Mouse (Mus musculus): ENCODE results near the gene Ltbp3. TPM values are rescaled to one million over a fixed set of nuclear protein-coding genes. Genes with fewer than 3 reads are reported as not detected.

Ltbp3 gene
- 8.2 and 12.6 TPM in 2 replicates for polyA plus RNA-seq (2015; fragmentation: Nextera tagmentation; extraction: Ambion mirVana)

DNA sequence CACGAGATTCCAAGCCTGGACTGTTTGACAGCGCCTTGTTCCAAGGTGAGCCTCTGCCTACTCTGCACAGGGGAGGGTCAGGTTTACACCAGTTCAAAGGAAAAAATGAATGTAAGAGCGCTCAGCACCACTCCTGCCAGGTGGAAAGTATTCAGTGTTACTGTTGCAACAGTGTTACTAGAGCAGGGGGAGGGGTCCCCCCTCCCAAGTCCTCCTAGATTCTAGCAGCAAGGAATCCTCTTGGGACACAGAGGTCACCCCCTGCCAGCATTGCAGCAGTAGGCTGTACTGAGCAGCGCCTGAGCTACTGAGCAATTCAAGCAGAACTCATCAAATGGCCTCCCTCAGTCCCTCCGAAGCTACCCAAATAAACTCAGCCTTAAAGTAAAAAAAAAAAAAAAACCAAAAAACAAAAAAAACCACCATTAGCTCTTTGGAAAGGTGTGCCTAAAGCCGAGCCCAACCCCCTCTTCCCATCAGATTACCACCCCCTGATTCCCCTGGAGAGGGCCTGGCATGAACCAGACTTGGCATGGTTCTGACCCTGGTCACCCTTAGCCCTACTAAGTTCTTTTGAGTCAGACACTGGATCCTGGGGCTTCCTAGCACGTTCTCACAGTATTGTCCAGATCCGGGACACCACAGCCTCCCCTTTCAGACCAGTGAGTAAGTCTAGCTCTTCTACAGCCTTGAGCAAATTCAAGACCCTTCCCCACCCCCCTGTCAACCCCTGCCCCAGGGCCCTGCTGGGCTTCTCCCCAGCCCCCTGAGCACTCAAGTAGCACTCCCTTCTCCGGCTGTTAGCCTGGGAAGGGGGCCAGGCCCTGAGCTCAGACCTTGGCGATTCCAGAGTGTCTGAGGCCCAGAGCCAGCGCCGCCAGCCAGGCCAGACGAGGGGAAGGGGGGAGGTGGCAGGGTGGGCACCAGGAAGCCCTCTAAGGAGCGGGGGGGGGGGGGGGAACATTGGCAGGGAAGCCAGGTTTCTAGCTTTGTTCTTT, at the start of gene Ltbp3:
Gene Ltbp3, plus strand, starts transcription at position 585 of the 998 bp plus-strand sequence.
- WGBS = 12% methylated on average over 14 of the region's 14 CpGs
- ATAC-seq (replicated peaks) = peak; percentile 40
- H3K9ac ChIP-seq = peak within 1 kb of the TSS; percentile 53
- H3K4me2 ChIP-seq = peak within 1 kb of the TSS; percentile 89
- peak within 1 kb of the TSS; percentile 44 for H3K4me3 ChIP-seq
- H3K9me3 ChIP-seq = no peaks in the 10 kb centered on the region
- H3K4me1 ChIP-seq = peaks cover 24% of the 10 kb centered on the region
- H3K36me3 ChIP-seq (replicated peaks) = no peaks in the 10 kb centered on the region
- H3K27me3 ChIP-seq (replicated peaks) = peaks cover 29% of the 10 kb centered on the region
- peak within 1 kb of the TSS; percentile 74 for H3K27ac ChIP-seq

DNA sequence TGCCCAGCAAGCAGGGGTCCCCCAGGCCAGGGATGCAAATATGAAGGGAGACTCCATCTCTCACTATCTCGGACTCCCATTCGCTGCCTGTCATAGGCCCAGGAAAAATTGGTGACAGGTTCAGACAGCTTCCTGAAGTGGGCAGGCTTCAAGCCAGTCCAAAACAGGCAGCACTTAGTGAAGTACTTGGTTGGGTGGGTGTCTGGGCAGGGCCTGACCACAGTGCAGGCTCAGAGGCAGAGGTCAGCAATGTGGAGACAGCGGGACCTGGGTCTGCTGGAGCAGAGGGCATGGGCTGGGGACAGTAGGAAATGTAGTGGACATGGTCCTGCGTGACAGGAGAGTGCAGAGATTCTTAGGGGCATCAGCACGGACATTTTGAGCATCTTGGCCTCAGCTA, 49.1 kb upstream of the Ltbp3 start:
- Histone ChIP-seq H3K27me3 (replicated peaks) (0 out of 2 replicates have a peak, but pooled peaks cover 3% of the 10 kb centered on the region), H3K4me2 (peak overlapping the region; percentile 99), H3K36me3 (replicated peaks) (no peaks in the 10 kb centered on the region; the same call in 1 of the 2 replicates), H3K9ac (no peak overlapping the region; the same call in 1 of the 2 replicates), H3K4me1 (peaks cover 60% of the 10 kb centered on the region), H3K9me3 (no peaks in the 10 kb centered on the region), H3K4me3 (no peak overlapping the region; the same call in 1 of the 2 replicates), H3K27ac (no peak overlapping the region)
- WGBS = 86% methylated on average over 5 of the region's 5 CpGs
- no peak for ATAC-seq (replicated peaks)

DNA sequence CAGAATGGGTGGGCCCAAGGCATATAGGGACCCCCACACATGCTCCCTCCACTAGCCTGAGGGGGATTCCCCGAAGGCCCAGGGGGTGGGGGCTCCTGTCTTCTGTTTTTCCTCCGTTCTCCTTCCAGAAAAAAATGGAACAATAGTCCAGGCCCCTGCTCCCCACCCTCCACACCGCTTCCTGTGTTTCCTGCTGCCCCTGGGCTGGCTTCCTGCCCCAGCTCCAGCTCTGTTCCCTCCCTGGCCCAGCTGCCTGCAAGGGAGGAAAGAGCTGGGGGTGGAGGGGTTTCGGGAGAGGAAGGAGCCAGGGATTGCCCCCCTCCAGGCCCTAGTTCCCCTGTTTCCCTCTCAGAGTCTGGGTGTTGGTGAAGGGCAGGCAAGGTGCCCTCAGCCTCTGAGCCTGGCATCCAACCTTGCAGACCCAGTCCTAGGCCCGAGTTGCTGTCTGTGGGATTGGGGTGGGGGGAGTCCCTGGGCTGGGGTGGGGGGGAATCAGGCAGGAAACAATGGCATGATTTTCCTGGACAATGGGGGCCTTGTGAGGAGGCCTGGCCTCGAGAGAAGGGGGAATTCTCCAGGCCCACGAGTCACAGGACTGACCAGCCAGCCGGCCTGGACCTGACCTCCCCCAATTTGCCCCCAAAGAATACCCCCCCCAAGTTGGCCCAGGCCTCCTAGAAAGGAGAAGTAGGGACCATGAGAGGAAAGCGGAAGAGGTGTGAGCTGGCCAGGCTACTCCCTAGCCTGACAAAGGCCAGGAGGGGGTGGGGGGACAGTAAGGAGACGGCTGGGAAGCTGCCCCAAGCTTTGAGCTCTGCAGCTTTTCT, 48.4 kb upstream of the Ltbp3 start:
- peaks cover 57% of the 10 kb centered on the region for H3K4me1 ChIP-seq
- ATAC-seq (replicated peaks) = no peak
- H3K9me3 ChIP-seq = no peaks in the 10 kb centered on the region
- H3K36me3 ChIP-seq (replicated peaks) = no peaks in the 10 kb centered on the region; the same call in 1 of the 2 replicates
- 0 out of 2 replicates have a peak, but pooled peaks cover 3% of the 10 kb centered on the region for H3K27me3 ChIP-seq (replicated peaks)
- H3K4me3 ChIP-seq = no peak overlapping the region
- no peak overlapping the region for H3K27ac ChIP-seq
- H3K4me2 ChIP-seq = peak overlapping the region; percentile 99
- WGBS = 60% methylated on average over 10 of the region's 10 CpGs
- H3K9ac ChIP-seq = peak overlapping the region; percentile 19; the same call in 1 of the 2 replicates

DNA sequence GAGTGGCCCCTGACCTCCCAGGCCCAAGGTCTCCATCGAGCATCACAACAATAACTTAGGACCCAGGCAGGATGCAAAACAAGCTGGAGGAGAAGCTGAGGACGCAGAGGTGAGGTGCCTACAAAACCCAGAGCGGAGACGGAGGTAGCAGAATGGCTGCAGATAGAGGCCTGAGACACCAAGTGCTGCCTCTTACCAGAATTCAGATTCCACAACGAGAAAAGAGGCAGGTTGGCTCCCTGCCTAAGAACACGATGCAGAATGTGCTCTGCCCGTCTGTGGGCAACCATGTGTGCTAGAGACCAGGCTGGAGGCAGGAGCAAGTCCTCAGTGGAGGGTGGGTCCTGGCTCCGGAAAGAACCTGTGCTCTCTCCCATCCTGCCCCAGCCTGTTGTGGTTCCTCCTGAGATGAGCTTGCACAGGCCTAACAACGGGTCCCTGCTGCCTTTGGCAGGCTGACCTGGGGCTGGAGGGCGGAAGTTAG, 47.7 kb upstream of the Ltbp3 start:
- Histone ChIP-seq H3K9ac (no peak overlapping the region; the same call in 1 of the 2 replicates), H3K4me2 (peak overlapping the region; percentile 99), H3K4me1 (peaks cover 50% of the 10 kb centered on the region), H3K9me3 (no peaks in the 10 kb centered on the region), H3K27ac (no peak overlapping the region), H3K4me3 (no peak overlapping the region), H3K36me3 (replicated peaks) (peaks cover 6% of the 10 kb centered on the region; the same call in 1 of the 2 replicates), H3K27me3 (replicated peaks) (0 out of 2 replicates have a peak, but pooled peaks cover 3% of the 10 kb centered on the region)
- WGBS = 83% methylated on average over 10 of the region's 10 CpGs
- ATAC-seq (replicated peaks) = no peak

DNA sequence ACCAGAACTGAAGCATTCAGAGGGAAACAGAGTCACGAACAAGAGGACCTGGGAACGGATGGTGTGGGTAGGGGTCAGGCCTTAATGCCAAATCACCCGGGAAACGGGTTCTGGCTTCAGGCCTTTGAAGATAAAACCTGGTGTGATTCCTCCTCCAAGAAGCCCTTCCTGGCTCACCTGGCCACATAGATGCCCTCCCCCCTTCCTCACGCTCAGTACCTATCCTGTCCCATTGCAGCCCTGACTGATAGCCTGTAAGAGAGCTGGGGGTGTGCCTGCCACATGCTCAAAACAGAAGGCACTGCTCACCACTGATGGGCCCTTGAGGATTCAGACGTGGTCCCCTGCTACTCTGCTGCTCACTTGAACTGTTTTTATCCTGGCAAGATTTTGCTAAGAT, 46.9 kb upstream of the Ltbp3 start:
- WGBS = 83% methylated on average over 6 of the region's 6 CpGs
- peaks cover 12% of the 10 kb centered on the region; the same call in 1 of the 2 replicates for H3K36me3 ChIP-seq (replicated peaks)
- no peak overlapping the region for H3K4me3 ChIP-seq
- peaks cover 49% of the 10 kb centered on the region for H3K4me1 ChIP-seq
- H3K27me3 ChIP-seq (replicated peaks) = 0 out of 2 replicates have a peak, but pooled peaks cover 3% of the 10 kb centered on the region
- H3K9me3 ChIP-seq = no peaks in the 10 kb centered on the region
- H3K9ac ChIP-seq = no peak overlapping the region
- no peak for ATAC-seq (replicated peaks)
- H3K4me2 ChIP-seq = no peak overlapping the region
- no peak overlapping the region for H3K27ac ChIP-seq

DNA sequence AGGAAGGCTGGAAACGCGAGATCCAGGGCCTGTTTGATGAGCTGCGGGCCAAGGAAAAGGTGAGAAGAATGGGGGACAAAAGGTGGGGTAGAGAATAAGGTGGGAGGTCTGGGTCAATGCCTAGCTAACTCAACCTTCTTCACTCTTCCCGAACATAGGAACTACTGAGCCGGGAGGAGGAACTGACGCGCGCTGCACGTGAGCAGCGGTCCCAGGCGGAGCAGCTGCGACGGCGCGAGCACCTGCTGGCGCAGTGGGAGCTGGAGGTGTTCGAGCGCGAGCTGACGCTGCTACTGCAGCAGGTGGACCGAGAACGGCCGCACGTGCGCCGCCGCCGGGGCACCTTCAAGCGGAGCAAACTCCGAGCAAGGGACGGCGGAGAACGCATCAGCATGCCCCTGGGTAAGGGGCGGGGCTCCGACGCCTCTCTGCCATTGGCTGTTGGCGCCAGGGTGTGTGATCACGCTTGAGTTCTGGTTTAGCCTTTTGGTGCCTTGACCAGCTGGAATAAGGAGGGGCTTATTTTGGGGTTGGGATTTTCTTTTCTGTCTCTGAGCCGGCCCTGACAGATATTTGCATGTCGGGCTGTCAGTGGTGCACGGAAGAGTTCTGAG, 44.7 kb upstream of the Ltbp3 start:
- Histone ChIP-seq H3K9ac (no peak overlapping the region), H3K4me2 (peak overlapping the region; percentile 47), H3K4me1 (peaks cover 30% of the 10 kb centered on the region), H3K27me3 (replicated peaks) (0 out of 2 replicates have a peak, but pooled peaks cover 3% of the 10 kb centered on the region), H3K36me3 (replicated peaks) (peaks cover 26% of the 10 kb centered on the region; the same call in 1 of the 2 replicates), H3K4me3 (peak overlapping the region; percentile 33), H3K9me3 (no peaks in the 10 kb centered on the region), H3K27ac (no peak overlapping the region)
- ATAC-seq (replicated peaks) = no peak
- 7% methylated on average over 41 of the region's 41 CpGs for WGBS

DNA sequence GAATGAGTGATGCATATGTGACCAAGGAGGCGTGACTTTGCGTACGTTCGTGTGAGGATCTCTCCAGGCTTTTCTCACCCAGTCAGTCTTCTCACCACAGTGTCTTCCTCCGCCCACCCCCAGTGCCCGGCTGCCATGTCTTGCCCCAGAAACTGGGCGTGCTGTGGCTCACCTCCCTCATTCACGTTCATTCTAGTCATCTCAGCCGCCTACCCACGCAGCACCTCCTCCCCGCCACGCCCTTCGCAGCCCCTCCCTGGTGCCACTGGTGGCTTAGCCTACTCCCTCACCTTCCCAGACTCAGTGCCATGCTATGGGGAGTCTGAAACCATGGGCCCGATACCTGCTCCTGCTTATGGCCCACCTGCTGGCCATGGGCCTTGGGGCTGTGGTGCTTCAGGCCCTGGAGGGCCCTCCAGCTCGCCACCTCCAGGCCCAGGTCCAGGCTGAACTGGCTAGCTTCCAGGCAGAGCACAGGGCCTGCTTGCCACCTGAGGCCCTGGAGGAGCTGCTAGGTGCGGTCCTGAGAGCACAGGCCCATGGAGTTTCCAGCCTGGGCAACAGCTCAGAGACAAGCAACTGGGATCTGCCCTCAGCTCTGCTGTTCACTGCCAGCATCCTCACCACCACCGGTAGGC, 36.4 kb upstream of the Ltbp3 start, which contains the start of gene Kcnk7:
Gene Kcnk7, plus strand, starts transcription at position 205 of the 638 bp plus-strand sequence.
- peaks cover 22% of the 10 kb centered on the region for H3K36me3 ChIP-seq (replicated peaks)
- H3K27me3 ChIP-seq (replicated peaks) = no peaks in the 10 kb centered on the region
- no peak within 1 kb of the TSS for H3K27ac ChIP-seq
- no peak within 1 kb of the TSS for H3K4me2 ChIP-seq
- H3K4me1 ChIP-seq = no peaks in the 10 kb centered on the region
- WGBS = 83% methylated on average over 17 of the region's 17 CpGs
- H3K9me3 ChIP-seq = no peaks in the 10 kb centered on the region
- no peak for ATAC-seq (replicated peaks)
- H3K9ac ChIP-seq = no peak within 1 kb of the TSS
- H3K4me3 ChIP-seq = no peak within 1 kb of the TSS

DNA sequence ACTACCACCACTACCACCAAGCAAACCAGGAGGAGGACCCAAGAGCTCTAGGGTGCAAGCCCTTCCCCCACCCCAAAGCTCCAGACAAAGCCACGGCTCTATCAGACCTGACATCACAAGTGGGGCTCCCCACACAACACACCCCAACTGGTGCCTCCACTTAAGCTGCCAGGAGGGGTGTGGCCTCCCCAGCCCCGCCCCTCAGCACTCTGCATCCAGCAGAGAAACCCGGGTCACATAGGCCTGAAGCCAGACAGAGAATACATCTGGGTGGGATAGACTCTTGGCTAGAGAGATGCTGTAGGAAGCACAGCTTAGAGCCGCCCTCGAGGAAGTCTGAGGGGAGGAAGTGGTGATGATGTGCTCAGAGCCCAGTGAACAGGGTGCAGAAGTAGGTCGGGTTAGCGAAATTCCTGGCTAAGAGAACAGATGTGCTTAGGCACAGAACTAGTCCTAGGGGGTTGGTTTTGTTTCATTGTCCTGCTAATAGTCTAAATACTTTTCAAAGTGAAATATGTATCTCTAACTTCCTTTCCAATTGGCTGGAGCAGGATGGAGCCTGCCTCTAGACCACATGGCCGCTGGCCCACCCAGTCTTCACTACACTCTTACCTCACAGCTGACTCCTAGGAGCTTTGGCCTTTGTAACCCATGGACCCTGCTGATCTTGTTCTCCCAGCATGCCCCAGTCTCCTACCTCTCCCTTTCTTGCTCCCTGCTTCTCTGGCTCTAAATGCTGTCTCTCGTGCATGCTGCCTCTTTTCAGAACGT, 35.7 kb upstream of the Ltbp3 start:
- Histone ChIP-seq H3K27me3 (replicated peaks) (no peaks in the 10 kb centered on the region), H3K27ac (no peak overlapping the region), H3K4me1 (no peaks in the 10 kb centered on the region), H3K36me3 (replicated peaks) (peaks cover 23% of the 10 kb centered on the region), H3K4me3 (no peak overlapping the region), H3K9ac (no peak overlapping the region), H3K4me2 (no peak overlapping the region), H3K9me3 (no peaks in the 10 kb centered on the region)
- no peak for ATAC-seq (replicated peaks)
- 49% methylated on average over 10 of the region's 10 CpGs for WGBS

DNA sequence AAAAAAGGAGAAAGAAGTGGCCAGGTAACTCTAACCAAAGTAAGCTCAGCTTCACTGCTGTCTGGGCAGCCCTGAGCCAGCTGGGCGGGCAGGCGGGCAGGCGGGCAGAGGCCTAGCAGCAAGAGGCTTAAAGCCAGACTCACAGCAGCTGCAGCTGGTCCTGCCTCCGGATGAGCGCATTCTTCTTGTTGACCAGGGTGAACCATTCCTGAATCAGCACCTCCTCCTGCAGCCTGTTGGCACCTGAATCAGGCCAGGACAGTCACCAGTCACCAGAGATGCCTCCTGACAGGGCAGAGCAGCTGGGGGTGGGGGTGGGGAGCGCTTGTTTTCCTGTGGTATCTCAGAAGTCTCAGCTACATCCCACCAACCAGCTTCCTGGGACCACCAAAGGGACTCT, 30.6 kb upstream of the Ltbp3 start:
- H3K4me3 ChIP-seq = no peak overlapping the region
- no peaks in the 10 kb centered on the region for H3K9me3 ChIP-seq
- H3K4me1 ChIP-seq = peaks cover 10% of the 10 kb centered on the region
- H3K36me3 ChIP-seq (replicated peaks) = peaks cover 22% of the 10 kb centered on the region
- whole genome bisulfite sequencing = 89% methylated on average over 6 of the region's 6 CpGs
- no peak overlapping the region for H3K4me2 ChIP-seq
- no peaks in the 10 kb centered on the region for H3K27me3 ChIP-seq (replicated peaks)
- H3K9ac ChIP-seq = no peak overlapping the region
- no peak overlapping the region for H3K27ac ChIP-seq
- no peak for ATAC-seq (replicated peaks)

DNA sequence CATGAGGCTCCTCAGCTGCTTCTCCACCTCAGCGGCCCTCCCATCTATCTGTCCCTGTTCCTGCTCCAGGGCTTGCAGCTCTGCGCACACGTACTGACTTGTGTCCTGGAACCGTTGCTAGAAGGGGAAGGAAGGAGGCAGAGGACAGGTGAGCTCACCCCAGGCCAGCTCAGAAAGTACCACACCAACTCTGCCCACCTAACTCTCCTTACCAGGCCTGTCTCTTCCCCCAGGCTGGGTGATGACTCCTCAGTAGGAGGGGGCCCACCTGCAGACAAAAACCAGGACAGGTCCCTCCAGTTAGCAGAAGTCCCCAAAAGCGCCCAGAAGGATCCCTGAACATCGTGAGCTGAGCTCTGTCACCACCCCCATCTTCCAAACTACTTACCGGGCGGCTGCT, 30.1 kb upstream of the Ltbp3 start:
- no peak overlapping the region for H3K4me3 ChIP-seq
- no peaks in the 10 kb centered on the region for H3K27me3 ChIP-seq (replicated peaks)
- peaks cover 22% of the 10 kb centered on the region for H3K36me3 ChIP-seq (replicated peaks)
- no peak for ATAC-seq (replicated peaks)
- H3K27ac ChIP-seq = no peak overlapping the region
- peaks cover 15% of the 10 kb centered on the region for H3K4me1 ChIP-seq
- H3K4me2 ChIP-seq = no peak overlapping the region
- no peaks in the 10 kb centered on the region for H3K9me3 ChIP-seq
- 77% methylated on average over 8 of the region's 8 CpGs for WGBS
- H3K9ac ChIP-seq = no peak overlapping the region
